Mouse (Mus musculus) brain, embryonic 14.5 days (tissue): ENCODE data around the gene Eif5b. TPM values are rescaled to one million over a fixed set of nuclear protein-coding genes. Genes with fewer than 3 reads are reported as not detected.

ENCODE experiments used
- DNase-seq: peaks from one replicate; pipeline ENCODE4 v3.0.0-alpha.2; 2011; ENCODE audit warnings: low read depth
- CTCF ChIP-seq: fragments of 200-500 bp; IDR thresholded peaks from 2 replicates; pipeline ENCODE4 v1.5.1; 2012; ENCODE audit warnings: inconsistent platforms, mild to moderate bottlenecking, moderate library complexity, borderline replicate concordance; ENCODE audit not compliant: insufficient read depth, insufficient read length; ENCODE audit errors: extremely low read depth
- POLR2A ChIP-seq: fragments of 200-500 bp; IDR thresholded peaks from 2 replicates; pipeline ENCODE4 v1.6.1; 2012; ENCODE audit warnings: mild to moderate bottlenecking, inconsistent platforms, borderline replicate concordance; ENCODE audit not compliant: poor library complexity, insufficient read depth, insufficient read length, severe bottlenecking; ENCODE audit errors: extremely low read depth
- polyA plus RNA-seq: library from polyadenylated mRNA; depleted of rRNA; stranded (reverse); fragments of >200 nt; gene quantifications from 2 replicates; pipeline ENCODE4 v1.2.3, GENCODE M21; 2012; rRNA removed

Eif5b gene
- polyA plus RNA-seq, 1 experiment, result 28.0 TPM

- DNase-seq, result no peak
- TF ChIP-seq POLR2A (no peak), CTCF (no peak)
Observed at GRCm38 (mm10) chr1:38071326-38071725, 73.5 kb downstream of the Eif5b start.

- DNase-seq, result no peak
- no peak for TF ChIP-seq POLR2A
- TF ChIP-seq CTCF, result no peak
Observed at GRCm38 (mm10) chr1:38081316-38081715, 83.5 kb downstream of the Eif5b start.

GRCm38 (mm10) chr1:38103214-38103613, 105.4 kb downstream of the Eif5b start:
- TF ChIP-seq POLR2A (no peak), CTCF (no peak)

GRCm38 (mm10) chr1:38103813-38104212, 106.0 kb downstream of the Eif5b start:
- no peak for DNase-seq
- TF ChIP-seq CTCF, result no peak
- TF ChIP-seq POLR2A, result no peak

More at GRCm38 (mm10) chr1:38103214-38103613, 105.4 kb downstream of the Eif5b start:
- no peak for DNase-seq

Other genes starting within 250 kb of the Eif5b start
- gene Tsga10, start 131.6 kb upstream of the Eif5b start, polyA plus RNA-seq, result 16.0 and 17.6 TPM in 2 replicates
- 4.8 and 5.3 TPM in 2 replicates for gene Lipt1, start 126.3 kb upstream of the Eif5b start, polyA plus RNA-seq
- gene Mitd1, start 107.6 kb upstream of the Eif5b start, polyA plus RNA-seq, result 16.5 and 19.1 TPM in 2 replicates
- 118 and 120 TPM in 2 replicates for gene Mrpl30, start 107.5 kb upstream of the Eif5b start, polyA plus RNA-seq
- 0.03 TPM in 1 of 2 replicates, not detected in the other for gene Lyg2, start 81.5 kb upstream of the Eif5b start, polyA plus RNA-seq
- not detected in 2 replicates for gene Lyg1, start 40.3 kb upstream of the Eif5b start, polyA plus RNA-seq
- 49.7 and 51.0 TPM in 2 replicates for gene Txndc9, start 117 bp upstream of the Eif5b start, polyA plus RNA-seq
- 30.7 and 34.9 TPM in 2 replicates for gene Rev1, start 131.8 kb downstream of the Eif5b start, polyA plus RNA-seq